Mouse (Mus musculus) layer of hippocampus, adult 2 months (tissue): ENCODE data around the gene Prkacb. TPM values are rescaled to one million over a fixed set of nuclear protein-coding genes. Genes with fewer than 3 reads are reported as not detected.
"Not testable (repeated sequence)": the region's sequence is repeated elsewhere in the genome, so short reads cannot be mapped to it uniquely, and the experiment has no call there.

Experiments
- DNase-seq, 2 experiments: peaks; one replicate each; pipeline ENCODE4 v3.0.0; 2022; ENCODE audit warnings: low spot score in 2 of 2
- H3K27ac ChIP-seq: fragments of 200-600 bp; 2 replicates; pipeline ENCODE4 v1.8.1; 2022
- H3K4me3 ChIP-seq: fragments of 200-600 bp; 2 replicates; pipeline ENCODE4 v1.8.1; 2022; ENCODE audit warnings: mild to moderate bottlenecking
- CTCF ChIP-seq: fragments of 200-600 bp; conservative IDR thresholded peaks from 2 replicates; pipeline ENCODE4 v1.8.1; 2022; ENCODE audit warnings: antibody characterized with exemption, mild to moderate bottlenecking, moderate library complexity
- total RNA-seq, 2 experiments: library from RNA; stranded (reverse); gene quantifications; 2 replicates each; pipeline ENCODE4 v1.2.3; 2021

Prkacb gene
- total RNA-seq, 2 experiments from 2014 or later = 244 to 252 TPM

DNA sequence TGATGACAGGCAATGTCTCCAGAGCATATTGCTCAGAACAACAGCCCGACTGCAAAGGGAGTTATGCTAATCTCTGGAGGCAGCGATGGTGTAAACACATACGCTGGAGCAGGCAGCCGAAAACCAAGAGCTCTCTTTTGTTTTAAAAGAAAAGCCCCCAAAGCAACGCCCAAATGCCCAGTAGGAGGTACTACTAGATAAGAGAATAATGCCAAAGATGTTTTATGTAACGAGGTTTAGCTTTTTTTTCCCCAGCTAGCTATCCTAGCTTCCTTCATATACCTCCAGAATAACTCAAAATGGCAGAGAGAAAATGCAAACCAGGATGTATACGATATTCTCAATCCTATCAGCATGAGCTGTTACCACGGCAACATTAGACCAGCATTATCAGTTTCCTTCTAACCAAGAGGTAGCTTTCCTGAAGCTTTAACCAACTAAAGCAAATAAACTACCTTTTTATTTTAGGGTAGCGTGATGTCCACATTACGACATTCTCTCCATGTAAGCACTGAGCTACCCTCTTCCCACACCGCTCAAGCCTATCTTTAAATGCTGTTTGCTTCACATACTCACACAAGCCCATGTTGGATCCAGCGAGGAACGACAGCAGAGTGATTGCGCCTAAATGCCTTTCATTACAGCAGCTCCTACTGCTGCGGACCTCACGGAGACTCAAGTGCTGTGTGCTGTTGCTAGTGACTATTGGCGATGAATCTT, 42.7 kb downstream of the Prkacb start:
- peak; percentile 45 for TF ChIP-seq CTCF
- DNase-seq = peak; percentile 43 to 58

DNA sequence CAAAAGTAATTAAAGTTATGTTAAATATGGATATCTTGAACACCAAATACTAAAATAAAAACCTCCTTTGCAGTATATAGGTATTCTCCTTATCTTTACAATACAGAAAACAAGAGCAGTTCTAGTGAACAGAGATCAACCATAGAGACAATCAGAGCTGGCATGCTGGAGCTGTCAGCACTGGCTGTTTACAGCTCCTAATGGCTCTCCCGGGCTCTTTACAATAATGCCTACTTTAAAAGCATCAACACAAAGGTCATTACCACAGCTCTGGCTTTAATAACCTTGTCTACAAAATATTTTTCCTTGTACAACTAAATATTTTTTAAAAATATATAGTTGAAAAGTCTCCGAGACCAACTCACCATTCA, 43.2 kb downstream of the Prkacb start:
- peak overlapping the region; percentile 61 for H3K4me3 ChIP-seq
- no peak for DNase-seq
- TF ChIP-seq CTCF = no peak

More for the DNA sequence above, 42.7 kb downstream of the Prkacb start:
- Histone ChIP-seq H3K27ac (peak overlapping the region; percentile 94), H3K4me3 (peak overlapping the region; percentile 61)

DNA sequence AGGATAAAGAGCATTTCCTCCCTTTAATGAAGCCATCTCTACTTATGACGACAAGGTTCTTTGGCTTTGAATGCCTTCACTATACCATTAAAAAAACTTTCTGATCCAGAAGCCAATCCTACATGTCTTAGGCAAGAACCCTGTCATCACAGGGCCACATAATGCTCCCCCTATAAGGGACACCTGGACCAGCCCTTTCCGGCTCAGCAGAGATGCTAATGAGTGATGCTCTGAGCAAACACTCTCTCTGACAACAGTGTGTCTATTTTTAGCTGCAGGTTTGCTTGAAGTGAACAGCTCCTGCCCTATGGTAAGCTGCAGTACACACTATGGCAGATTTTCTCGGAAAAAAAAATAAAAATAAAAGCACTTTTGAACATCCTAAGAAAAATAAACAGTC, 43.9 kb downstream of the Prkacb start:
- no peak for TF ChIP-seq CTCF
- peak overlapping the region; percentile 61 for H3K4me3 ChIP-seq
- H3K27ac ChIP-seq = peak overlapping the region; percentile 94
- DNase-seq = peak in 1 of 2 experiments; percentile 29

More for the DNA sequence above, 43.2 kb downstream of the Prkacb start:
- H3K27ac ChIP-seq = peak overlapping the region; percentile 94

DNA sequence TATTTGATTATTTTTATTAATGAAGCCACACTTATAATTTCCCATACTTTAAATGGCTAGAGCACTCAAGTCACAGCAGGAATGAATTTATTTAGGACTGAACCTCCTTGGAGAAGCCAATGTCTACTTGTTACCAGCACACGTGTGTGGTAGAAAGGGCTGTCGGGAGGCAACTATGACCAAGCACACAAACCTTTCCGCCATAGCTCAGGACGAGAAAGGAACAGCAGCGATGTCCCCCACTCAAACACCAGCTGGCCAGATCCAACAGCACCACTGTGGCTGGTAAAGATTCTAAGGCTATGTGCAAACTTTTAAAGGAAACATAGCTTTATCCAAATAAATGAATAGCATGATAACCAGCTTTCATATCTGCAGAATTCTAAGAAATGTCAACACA, 44.4 kb downstream of the Prkacb start:
- DNase-seq = no peak
- Histone ChIP-seq H3K4me3 (peak overlapping the region; percentile 61), H3K27ac (peak overlapping the region; percentile 94)
- no peak for TF ChIP-seq CTCF

DNA sequence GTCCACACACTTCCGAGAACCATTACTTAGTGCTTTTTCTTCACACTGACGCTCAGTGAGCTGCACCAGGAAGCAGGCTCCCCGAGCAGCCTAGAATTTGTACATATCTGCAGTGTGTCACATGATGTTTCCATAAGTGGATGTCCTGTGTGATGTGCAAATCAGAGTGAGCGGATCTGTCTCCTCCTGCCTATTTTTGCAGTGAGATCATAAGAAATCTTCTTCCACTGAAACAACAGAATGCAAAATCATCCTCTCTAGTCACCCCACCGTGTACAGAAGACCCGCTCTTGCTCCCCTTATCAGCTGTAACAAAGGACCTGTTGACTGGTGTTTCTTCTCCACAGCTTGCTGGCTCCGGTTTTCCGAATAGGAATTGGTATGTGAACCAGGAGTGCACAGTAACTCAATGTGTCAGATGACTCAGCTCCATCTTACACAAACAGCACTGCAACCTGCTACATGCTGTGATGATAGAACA, 46.0 kb downstream of the Prkacb start:
- H3K27ac ChIP-seq = peak overlapping the region; percentile 94
- peak overlapping the region; percentile 61 for H3K4me3 ChIP-seq
- no peak for TF ChIP-seq CTCF
- DNase-seq = peak in 1 of 2 experiments; percentile 24

GRCm38 (mm10) chr3:146766071-146766605, 46.7 kb downstream of the Prkacb start:
- no peak for DNase-seq
- Histone ChIP-seq H3K4me3 (peak overlapping the region; percentile 61), H3K27ac (peak overlapping the region; percentile 94)
- TF ChIP-seq CTCF = no peak

DNA sequence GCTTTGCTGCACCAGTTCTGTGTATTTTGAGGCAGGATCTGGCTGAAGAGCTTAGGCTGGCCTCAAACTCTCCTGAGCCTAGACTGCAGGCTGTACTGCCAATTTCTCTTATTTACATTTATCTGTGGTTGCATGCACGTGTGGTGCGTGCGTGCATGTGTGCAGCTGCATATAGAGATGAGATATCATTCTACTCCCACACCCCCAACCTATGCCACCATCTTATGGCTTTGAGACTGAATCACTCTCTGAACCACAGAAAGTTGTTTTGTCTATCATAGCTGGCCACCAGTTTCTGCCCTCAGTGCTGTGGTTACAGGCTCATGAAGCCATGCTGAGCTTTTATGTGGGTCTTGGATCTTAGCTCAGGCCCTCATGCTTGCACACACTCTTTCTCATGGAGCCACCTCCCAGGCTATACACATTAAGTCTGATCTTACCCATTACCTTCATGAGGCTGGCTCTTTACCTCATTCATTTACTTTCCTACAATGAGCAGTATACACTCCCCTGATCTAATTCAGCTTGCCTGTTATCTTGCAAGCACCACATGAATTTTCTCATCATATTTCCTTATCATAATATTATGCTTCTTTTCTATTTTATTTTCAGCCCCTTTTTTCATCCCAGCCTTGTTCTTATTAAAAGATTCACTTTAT, 47.8 kb downstream of the Prkacb start:
- no peak for DNase-seq
- H3K4me3 ChIP-seq = no peak overlapping the region

GRCm38 (mm10) chr3:146763054-146763453, 49.7 kb downstream of the Prkacb start:
- not testable (repeated sequence) for H3K4me3 ChIP-seq, H3K27ac ChIP-seq, DNase-seq

More for the DNA sequence above, 47.8 kb downstream of the Prkacb start:
- H3K27ac ChIP-seq = peak overlapping the region; percentile 94; the same call in 1 of the 2 replicates
- no peak for TF ChIP-seq CTCF

- DNase-seq = no peak
- TF ChIP-seq CTCF = no peak
- no peak overlapping the region for H3K4me3 ChIP-seq
- H3K27ac ChIP-seq = no peak overlapping the region
Observed at GRCm38 (mm10) chr3:146761276-146761675, 51.5 kb downstream of the Prkacb start.

- DNase-seq = no peak
- H3K27ac ChIP-seq = peak overlapping the region; percentile 58; the same call in 1 of the 2 replicates
- no peak for TF ChIP-seq CTCF
- H3K4me3 ChIP-seq = no peak overlapping the region
Observed at GRCm38 (mm10) chr3:146757970-146758960, 54.5 kb downstream of the Prkacb start.

- H3K27ac ChIP-seq = no peak overlapping the region
- DNase-seq = no peak
- TF ChIP-seq CTCF = no peak
- no peak overlapping the region for H3K4me3 ChIP-seq
Observed at GRCm38 (mm10) chr3:146754270-146754669, 58.5 kb downstream of the Prkacb start.

- DNase-seq = no peak
- no peak overlapping the region for H3K4me3 ChIP-seq
- no peak for TF ChIP-seq CTCF
- H3K27ac ChIP-seq = no peak overlapping the region
Observed at GRCm38 (mm10) chr3:146741564-146742202, 71.1 kb downstream of the Prkacb start.
